Mouse (Mus musculus) liver, adult 2 months (tissue): ENCODE results near the gene 1700037H04Rik.

ENCODE experiments used
- CTCF ChIP-seq: fragments of 200-500 bp; IDR thresholded peaks from 2 replicates; pipeline ENCODE4 v1.5.1; 2011; ENCODE audit warnings: low read depth, low read length, control low read depth
- POLR2A ChIP-seq: fragments of 200-500 bp; IDR thresholded peaks from 2 replicates; pipeline ENCODE4 v1.6.1; 2011; ENCODE audit warnings: low read length, control low read depth; ENCODE audit not compliant: insufficient read depth; ENCODE audit errors: extremely low read depth

GRCm38 (mm10) chr2:131179990-131180587 is 20.2 kb upstream of the 1700037H04Rik start, which contains the start of gene Cenpb:
- TF ChIP-seq POLR2A (0 out of 2 replicates have a peak, but pooled peaks have one; percentile 43), CTCF (peak; percentile 68)
